Mouse (Mus musculus) midbrain, postnatal 0 days (tissue): ENCODE data around the gene Cutc. TPM values are rescaled to one million over a fixed set of nuclear protein-coding genes. Genes with fewer than 3 reads are reported as not detected.

Experiments
- ATAC-seq: fragments of 200-750 bp; cut with Nextera tagmentation; 2 replicates; pipeline ENCODE4 v1.8.0; 2017; ENCODE audit warnings: moderate number of reproducible peaks, mild to moderate bottlenecking, moderate TSS enrichment, moderate library complexity; ENCODE audit not compliant: low FRiP score
- DNase-seq: peaks from one replicate; pipeline ENCODE4 v3.0.0-alpha.2; 2015; ENCODE audit warnings: low spot score
- H3K27ac ChIP-seq: fragments of 300-500 bp; sonication (generic); 2 replicates; pipeline ENCODE4 v1.5.1; 2014; ENCODE audit warnings: low read depth, mild to moderate bottlenecking, low read length, mixed read lengths
- H3K27me3 ChIP-seq: fragments of 300-500 bp; sonication (generic); 2 replicates; pipeline ENCODE4 v1.6.1; 2014; ENCODE audit warnings: low read length, control low read depth, mixed read lengths; ENCODE audit not compliant: insufficient read depth
- H3K36me3 ChIP-seq: fragments of 300-500 bp; sonication (generic); 2 replicates; pipeline ENCODE4 v1.6.1; 2014; ENCODE audit warnings: low read length, control low read depth, mixed read lengths; ENCODE audit not compliant: insufficient read depth
- H3K4me1 ChIP-seq: fragments of 300-500 bp; sonication (generic); 2 replicates; pipeline ENCODE4 v1.6.1; 2014; ENCODE audit warnings: mild to moderate bottlenecking, control low read depth, antibody characterized with exemption, low read length, mixed read lengths; ENCODE audit not compliant: insufficient read depth
- H3K4me2 ChIP-seq: fragments of 300-500 bp; sonication (generic); 2 replicates; pipeline ENCODE4 v1.6.1; 2014; ENCODE audit warnings: low read depth, mild to moderate bottlenecking, low read length, mixed read lengths; ENCODE audit not compliant: poor library complexity, severe bottlenecking
- H3K4me3 ChIP-seq: fragments of 300-500 bp; sonication (generic); 2 replicates; pipeline ENCODE4 v1.5.1; 2014; ENCODE audit warnings: low read depth, mild to moderate bottlenecking, low read length, moderate library complexity
- H3K9ac ChIP-seq: fragments of 300-500 bp; sonication (generic); replicated peaks from 2 replicates; pipeline ENCODE4 v1.6.1; 2014; ENCODE audit warnings: mild to moderate bottlenecking, low read length, moderate library complexity, mixed read lengths; ENCODE audit not compliant: poor library complexity, severe bottlenecking
- H3K9me3 ChIP-seq: fragments of 300-500 bp; sonication (generic); 2 replicates; pipeline ENCODE4 v1.6.1; 2016; ENCODE audit warnings: low read length, control low read depth
- CTCF ChIP-seq: IDR thresholded peaks from 2 replicates; pipeline ENCODE4 v1.5.1; 2016; ENCODE audit warnings: antibody characterized with exemption, mild to moderate bottlenecking
- WGBS: fragments of 180-500 bp; shearing (Covaris S2); extraction: QIAGEN DNeasy Blood & Tissue Kit; methylation state at CpG from one replicate; pipeline ENCODE4 v1.1.7; 2014; 5-methylcytosine and 5-hydroxymethylcytosine counted together
- polyA plus RNA-seq: library from polyadenylated mRNA; unstranded; fragments of >200 nt; fragmentation: Nextera tagmentation; extraction: Ambion mirVana; gene quantifications from 2 replicates; pipeline ENCODE4 v1.2.1, GENCODE M21; 2015
- total RNA-seq: library from RNA; depleted of rRNA; stranded (reverse); fragments of >200 nt; gene quantifications from 2 replicates; pipeline ENCODE4 v1.2.3, GENCODE M21; 2014

Cutc gene
- total and polyA plus RNA-seq, 2 experiments from 2014 or later, result 5.2 to 8.0 TPM

DNA sequence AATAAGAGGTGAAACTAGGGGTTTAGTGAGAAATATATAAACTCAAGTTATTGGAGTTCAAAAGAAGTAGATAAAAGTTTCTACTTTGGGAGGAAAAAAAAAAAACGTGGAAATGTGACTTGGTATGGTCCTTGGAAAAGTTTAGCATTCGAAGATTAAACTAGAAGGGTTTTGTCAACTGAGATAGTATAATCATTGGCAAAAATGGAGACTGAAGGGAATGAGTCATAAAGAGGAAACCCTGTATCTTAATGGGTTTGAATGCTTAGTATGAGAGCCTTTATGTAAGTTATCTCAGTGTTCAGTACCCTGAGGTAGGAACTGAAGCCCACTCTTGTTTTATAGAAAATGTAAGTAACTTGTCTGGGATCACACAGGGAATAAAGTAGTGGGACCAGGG lies 2.1 kb downstream of the Cutc start:
- 0 out of 2 replicates have a peak, but pooled peaks cover 3% of the 10 kb centered on the region for H3K36me3 ChIP-seq
- H3K27me3 ChIP-seq, result no peaks in the 10 kb centered on the region
- WGBS, result 74% methylated on average over 2 of the region's 2 CpGs
- H3K9me3 ChIP-seq, result no peaks in the 10 kb centered on the region
- no peak overlapping the region for H3K9ac ChIP-seq
- DNase-seq (no peak), ATAC-seq (no peak)
- TF ChIP-seq CTCF, result no peak
- H3K27ac ChIP-seq, result no peak overlapping the region
- H3K4me1 ChIP-seq, result no peaks in the 10 kb centered on the region
- no peak overlapping the region for H3K4me3 ChIP-seq
- H3K4me2 ChIP-seq, result no peak overlapping the region

GRCm38 (mm10) chr19:43760504-43760903 lies 7.7 kb downstream of the Cutc start:
- peak; percentile 67 for DNase-seq
- WGBS, result 21% methylated on average over 6 of the region's 6 CpGs
- no peak for ATAC-seq

DNA sequence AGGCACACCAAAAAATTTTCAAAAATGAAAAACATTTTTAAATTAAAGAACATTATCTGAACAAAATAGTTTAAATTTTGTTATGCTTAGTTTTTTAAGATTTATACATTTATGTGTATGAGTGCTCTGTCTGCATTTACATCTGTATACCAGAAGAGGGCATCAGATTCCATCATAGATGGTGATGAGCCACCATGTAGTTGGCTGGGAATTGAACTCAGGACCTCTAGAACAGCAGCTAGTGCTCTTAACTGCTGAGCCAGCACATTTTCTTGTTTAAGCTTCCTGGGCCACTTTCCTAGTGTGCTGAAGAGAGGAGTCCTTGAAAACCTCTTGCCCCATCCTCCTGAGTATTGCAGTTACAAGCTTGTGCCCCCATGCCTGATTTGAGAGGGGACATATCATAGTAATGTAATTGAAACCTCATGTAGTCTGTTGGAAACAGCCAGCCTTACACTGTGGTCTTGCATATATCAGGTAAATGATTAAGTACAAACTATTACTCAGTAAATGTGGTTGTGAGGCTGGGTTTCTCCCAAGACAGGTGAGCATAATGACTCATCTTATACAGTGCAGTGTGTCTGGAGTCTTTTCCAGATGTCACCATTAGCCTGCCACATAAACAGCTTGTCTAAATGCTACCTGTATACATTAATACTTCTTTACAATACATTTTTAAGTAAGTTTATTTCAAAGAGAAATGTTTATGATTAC lies 8.9 kb downstream of the Cutc start:
- no peaks in the 10 kb centered on the region for H3K9me3 ChIP-seq
- no peak for DNase-seq
- no peaks in the 10 kb centered on the region for H3K4me1 ChIP-seq
- no peaks in the 10 kb centered on the region for H3K27me3 ChIP-seq
- no peak overlapping the region for H3K9ac ChIP-seq
- H3K4me3 ChIP-seq, result no peak overlapping the region
- no peak overlapping the region for H3K4me2 ChIP-seq
- 0 out of 2 replicates have a peak, but pooled peaks have one; percentile 7 for TF ChIP-seq CTCF
- ATAC-seq, result no peak
- H3K36me3 ChIP-seq, result no peaks in the 10 kb centered on the region
- no peak overlapping the region for H3K27ac ChIP-seq

More at GRCm38 (mm10) chr19:43760504-43760903, 7.7 kb downstream of the Cutc start:
- Histone ChIP-seq H3K4me2 (no peak overlapping the region), H3K9me3 (no peaks in the 10 kb centered on the region), H3K27me3 (no peaks in the 10 kb centered on the region), H3K36me3 (no peaks in the 10 kb centered on the region), H3K4me3 (no peak overlapping the region), H3K27ac (no peak overlapping the region), H3K9ac (no peak overlapping the region), H3K4me1 (no peaks in the 10 kb centered on the region)
- TF ChIP-seq CTCF, result peak; percentile 77

DNA sequence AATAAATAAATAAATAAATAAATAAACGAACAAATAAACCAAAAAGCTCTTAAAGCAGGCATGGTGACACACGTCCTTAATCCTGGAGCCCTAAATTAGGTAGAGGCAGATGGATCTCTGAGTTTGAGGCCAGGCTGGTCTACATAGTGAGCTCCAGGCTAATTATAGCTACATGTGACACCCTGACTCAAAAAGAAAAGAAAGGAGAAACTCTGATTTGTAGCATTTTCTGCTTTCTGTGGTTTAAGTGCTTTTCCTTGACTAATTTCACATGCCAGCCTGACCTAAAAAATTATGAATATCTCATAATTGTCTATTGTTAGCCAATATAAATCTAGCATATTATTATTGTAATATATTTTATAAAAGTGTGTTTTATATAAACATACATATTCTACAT lies 9.6 kb downstream of the Cutc start:
- Histone ChIP-seq H3K27me3 (no peaks in the 10 kb centered on the region), H3K4me2 (no peak overlapping the region), H3K27ac (no peak overlapping the region), H3K4me1 (no peaks in the 10 kb centered on the region), H3K9me3 (no peaks in the 10 kb centered on the region), H3K36me3 (no peaks in the 10 kb centered on the region), H3K4me3 (no peak overlapping the region), H3K9ac (no peak overlapping the region)
- ATAC-seq (no peak), DNase-seq (no peak)
- WGBS, result 76% methylated on average over 2 of the region's 2 CpGs
- TF ChIP-seq CTCF, result no peak

GRCm38 (mm10) chr19:43766451-43766850 lies 13.7 kb downstream of the Cutc start:
- H3K9me3 ChIP-seq, result no peaks in the 10 kb centered on the region
- no peak for DNase-seq
- H3K4me3 ChIP-seq, result no peak overlapping the region
- H3K36me3 ChIP-seq, result no peaks in the 10 kb centered on the region
- H3K27ac ChIP-seq, result no peak overlapping the region
- no peak overlapping the region for H3K9ac ChIP-seq
- ATAC-seq, result no peak
- 86% methylated on average over 5 of the region's 5 CpGs for WGBS
- TF ChIP-seq CTCF, result no peak
- no peaks in the 10 kb centered on the region for H3K4me1 ChIP-seq
- H3K27me3 ChIP-seq, result no peaks in the 10 kb centered on the region
- H3K4me2 ChIP-seq, result no peak overlapping the region

GRCm38 (mm10) chr19:43767549-43768322 lies 14.9 kb downstream of the Cutc start:
- Histone ChIP-seq H3K4me3 (no peak overlapping the region), H3K27me3 (no peaks in the 10 kb centered on the region), H3K27ac (no peak overlapping the region), H3K36me3 (no peaks in the 10 kb centered on the region), H3K4me2 (no peak overlapping the region), H3K4me1 (no peaks in the 10 kb centered on the region), H3K9me3 (no peaks in the 10 kb centered on the region), H3K9ac (no peak overlapping the region)
- DNase-seq (no peak), ATAC-seq (no peak)
- WGBS, result 85% methylated on average over 9 of the region's 9 CpGs
- no peak for TF ChIP-seq CTCF
